In the genomic region with DNA sequence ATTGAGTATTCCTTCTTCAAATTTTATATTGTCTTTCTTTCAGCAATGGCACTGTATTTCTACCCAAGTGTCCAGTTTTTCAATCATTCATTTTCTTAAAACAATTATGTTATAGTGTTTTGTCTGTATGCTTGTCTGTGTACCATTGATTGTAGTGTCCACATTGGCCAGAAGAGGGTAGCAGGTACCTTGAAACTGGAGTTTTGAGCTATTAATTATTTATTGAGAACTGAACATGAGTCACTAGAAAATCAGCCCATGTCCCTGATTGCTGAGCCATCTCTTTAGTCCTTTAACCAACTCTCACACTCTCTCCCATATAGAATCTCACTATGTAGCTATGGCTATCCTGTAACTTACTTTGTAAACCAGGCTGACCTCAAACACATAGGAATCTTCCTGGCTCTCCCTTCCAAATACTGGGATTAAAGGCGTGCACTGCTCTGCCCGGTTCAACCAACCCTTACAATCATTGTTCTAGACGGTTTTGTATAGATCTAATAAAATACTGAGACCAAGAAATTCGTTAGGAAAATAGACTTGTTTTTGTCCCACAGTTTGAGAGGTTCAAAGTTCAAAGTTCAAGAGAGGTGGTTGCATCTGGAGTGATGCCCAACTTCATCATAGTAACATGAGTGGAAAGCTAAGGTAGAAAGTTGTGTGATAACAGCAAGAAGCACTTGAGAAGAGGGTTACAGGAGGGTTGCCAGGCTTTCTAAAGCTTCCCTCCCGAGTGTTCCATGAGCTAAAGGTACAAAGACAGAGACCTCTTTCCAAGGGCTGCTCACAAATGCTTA, we compare ENCODE assay signal across 13 mouse cellular contexts.
DNase-seq lines count a peak whose midpoint lies in the region; ATAC-seq and TF ChIP-seq lines count a peak whose summit lies in the region.
"Had no signal": no experiment of that assay in that cellular context is flagged by ENCODE, and none has a peak within 500 bp of the region (broad histone marks: within the 10 kb centered on the region; RNA-seq: fewer than 3 reads in every experiment).

No protein-coding gene starts in this region.

- no peak overlapping the region for H3K4me3 ChIP-seq in kidney, postnatal 0 days (replicated peaks; ENCODE audit: low read depth, low read length)
- no peak overlapping the region for H3K4me3 ChIP-seq in kidney, embryonic 15.5 days (replicated peaks)
- H3K4me3 ChIP-seq in ES-E14 (ENCODE audit: insufficient read depth in 1 of 2, low read depth in 1 of 2, low read length in 2 of 2, poor library complexity in 1 of 2, severe bottlenecking in 1 of 2): no peak overlapping the region
- H3K4me3 ChIP-seq: embryonic facial prominence, embryonic 15.5 days had no signal

- H3K27me3 ChIP-seq in kidney, postnatal 0 days (ENCODE audit: insufficient read depth, low read length): no peaks in the 10 kb centered on the region
- no peaks in the 10 kb centered on the region for H3K27me3 ChIP-seq in kidney, embryonic 15.5 days
- H3K27me3 ChIP-seq: embryonic facial prominence, embryonic 15.5 days had no signal

- DNase-seq in embryo, embryonic 10 days (ENCODE audit: low spot score): peak; percentile 24
- DNase-seq in embryo, embryonic 9.5 days (ENCODE audit: extremely low spot score): no peak
- DNase-seq in kidney, postnatal 0 days (ENCODE audit: low spot score): no peak
- DNase-seq in ES-E14 (ENCODE audit: low read depth, low spot score): peak; percentile 9
- peak; percentile 24 to 46 for DNase-seq in kidney, postnatal 36 days
- DNase-seq in thymus, postnatal 14 days: no peak
- no peak for DNase-seq in testis, postnatal 10 days (ENCODE audit: low spot score)
- DNase-seq: adrenal gland, postnatal 36 days; cerebellum, adult 8-10 months; lung, embryonic 14.5 days; thymus, adult 2 months had no signal

- WGBS in kidney, postnatal 0 days: 69% methylated on average over 5 of the region's 5 CpGs
- 69% methylated on average over 5 of the region's 5 CpGs for WGBS in kidney, embryonic 15.5 days

- H3K27ac ChIP-seq in kidney, postnatal 0 days: no peak overlapping the region
- no peak overlapping the region for H3K27ac ChIP-seq in kidney, embryonic 15.5 days
- H3K27ac ChIP-seq in ES-E14 (ENCODE audit: insufficient read depth, low read depth, low read length, poor library complexity, severe bottlenecking): no peak overlapping the region
- H3K27ac ChIP-seq: embryonic facial prominence, embryonic 15.5 days had no signal

- TF ChIP-seq CTCF in kidney, postnatal 0 days (IDR thresholded peaks at IDR 0.05; ENCODE audit: low read depth): peak; percentile 48

- no peak overlapping the region for H3K9ac ChIP-seq in kidney, postnatal 0 days (ENCODE audit: low read depth, low read length)
- no peak overlapping the region for H3K9ac ChIP-seq in kidney, embryonic 15.5 days
- H3K9ac ChIP-seq in ES-E14 (ENCODE audit: insufficient read depth, low read depth, low read length, poor library complexity, severe bottlenecking): no peak overlapping the region
- H3K9ac ChIP-seq: embryonic facial prominence, embryonic 15.5 days; lung, embryonic 14.5 days had no signal

- H3K4me2 ChIP-seq in kidney, postnatal 0 days (ENCODE audit: low read length): no peak overlapping the region
- H3K4me2 ChIP-seq in kidney, embryonic 15.5 days: no peak overlapping the region
- H3K4me2 ChIP-seq: embryonic facial prominence, embryonic 15.5 days; lung, embryonic 14.5 days had no signal

- no peak for ATAC-seq in kidney, postnatal 0 days (replicated peaks; ENCODE audit: low FRiP score, low read depth)
- no peak for ATAC-seq in kidney, embryonic 15.5 days (replicated peaks; ENCODE audit: low FRiP score)

- no peaks in the 10 kb centered on the region for H3K9me3 ChIP-seq in kidney, postnatal 0 days (replicated peaks; ENCODE audit: low read length)
- H3K9me3 ChIP-seq in kidney, embryonic 15.5 days (replicated peaks): no peaks in the 10 kb centered on the region
- H3K9me3 ChIP-seq in ES-E14 (ENCODE audit: control insufficient read depth, insufficient read depth, low read depth, low read length): no peaks in the 10 kb centered on the region
- H3K9me3 ChIP-seq: embryonic facial prominence, embryonic 15.5 days had no signal

- H3K4me1 ChIP-seq in kidney, postnatal 0 days (replicated peaks; ENCODE audit: insufficient read depth, low read length): no peaks in the 10 kb centered on the region
- H3K4me1 ChIP-seq in kidney, embryonic 15.5 days: no peaks in the 10 kb centered on the region
- H3K4me1 ChIP-seq in ES-E14 (ENCODE audit: control insufficient read depth in 2 of 2, insufficient read depth in 2 of 2, low read length in 2 of 2, poor library complexity in 1 of 2): no peaks in the 10 kb centered on the region
- H3K4me1 ChIP-seq: embryonic facial prominence, embryonic 15.5 days had no signal

- in situ Hi-C loops in ES-E14 (cut with MboI; ENCODE audit: low sequenced_read_pairs in 2 of 2, unreplicated experiment in 2 of 2): no loop called here

- H3K36me3 ChIP-seq in kidney, postnatal 0 days (ENCODE audit: insufficient read depth, low read length): no peaks in the 10 kb centered on the region
- H3K36me3 ChIP-seq in kidney, embryonic 15.5 days: no peaks in the 10 kb centered on the region
- H3K36me3 ChIP-seq in ES-E14 (ENCODE audit: control insufficient read depth, insufficient read depth, low read length, poor library complexity, severe bottlenecking): no peaks in the 10 kb centered on the region
- H3K36me3 ChIP-seq: embryonic facial prominence, embryonic 15.5 days had no signal

TF ChIP-seq in ES-E14, 5 proteins besides CTCF, POLR2A, EP300 and RAD21:
- no peak for TF ChIP-seq ZC3H11A (IDR thresholded peaks at IDR 0.05; ENCODE audit: borderline replicate concordance, low read depth, low read length)
- TF ChIP-seq ZNF384 (IDR thresholded peaks at IDR 0.05; ENCODE audit: low read depth, low read length): no peak
- no peak for TF ChIP-seq MAFK (IDR thresholded peaks at IDR 0.05; ENCODE audit: insufficient read depth, low read depth, low read length)
- TF ChIP-seq HCFC1 (IDR thresholded peaks at IDR 0.05; ENCODE audit: borderline replicate concordance, insufficient read depth, low read length): no peak
- no peak for TF ChIP-seq CHD2 (IDR thresholded peaks at IDR 0.05; ENCODE audit: low read depth, low read length)

Comparison
In these comparisons a context has a peak if more than half of its experiments do, and no peak if none do; other contexts are left out.
1. DNase-seq: peak in embryo, embryonic 10 days (single experiment), ES-E14 (single experiment) and kidney, postnatal 36 days (2 of 2); none in embryo, embryonic 9.5 days (single experiment), kidney, postnatal 0 days (single experiment), thymus, postnatal 14 days (single experiment) and testis, postnatal 10 days (single experiment).